Mouse (Mus musculus): ENCODE data around the gene Ifna11.
A peak's percentile ranks its signal among the peaks of the same experiment; 100 is the strongest.
"Not testable (repeated sequence)": the region's sequence is repeated elsewhere in the genome, so short reads cannot be mapped to it uniquely, and the experiment has no call there.

Gene Ifna11

DNA sequence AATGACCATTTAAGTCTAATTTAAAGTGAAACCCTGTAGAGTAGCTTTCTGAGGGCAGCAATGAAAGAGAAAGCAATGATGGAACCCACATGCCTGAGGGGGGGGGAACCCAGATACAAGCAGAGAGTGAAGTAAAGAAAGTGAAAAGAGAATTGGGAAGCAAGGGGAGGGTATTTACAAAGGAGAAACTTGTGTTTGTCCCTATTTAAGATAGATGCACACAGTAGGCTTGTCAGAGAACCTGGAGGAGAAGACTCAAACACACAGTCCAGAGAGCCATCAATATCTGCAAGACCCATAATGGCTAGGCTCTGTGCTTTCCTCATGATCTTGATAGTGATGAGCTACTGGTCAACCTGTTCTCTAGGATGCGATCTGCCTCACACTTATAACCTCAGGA is at the start of gene Ifna11:
TSS of gene Ifna11 (plus strand) at position 301 of the 400 bp plus-strand sequence.
- DNase-seq = no peak

DNA sequence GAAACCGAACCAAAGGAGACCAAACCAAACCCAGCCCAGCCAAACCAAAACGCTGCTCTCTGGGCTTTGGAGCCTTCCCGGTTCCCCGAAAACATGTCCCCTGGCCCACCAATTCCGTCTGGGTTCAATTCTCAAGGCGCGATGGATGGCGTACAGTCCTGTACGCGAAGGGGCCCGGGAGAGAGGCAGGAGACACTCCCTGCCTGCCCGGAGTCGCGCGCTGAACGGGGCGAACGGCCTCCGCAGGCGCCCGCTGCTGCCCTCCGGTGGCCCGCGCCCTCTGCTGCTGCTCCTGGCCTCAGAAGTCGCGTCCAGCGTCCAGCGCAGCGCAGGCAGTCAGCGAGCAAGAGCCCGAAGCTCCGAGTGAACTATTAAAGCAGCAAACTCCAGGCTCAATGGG is 46.2 kb upstream of the Ifna11 start, which contains the start of gene Gm13290:
TSS of gene Gm13290 (plus strand) at position 301 of the 400 bp plus-strand sequence.
- DNase-seq = not testable (repeated sequence)

GRCm38 (mm10) chr4:88776622-88777021 is 43.1 kb upstream of the Ifna11 start, which contains the start of gene Gm13289:
Gm13289 (plus strand) TSS chr4:88776922.
- DNase-seq = not testable (repeated sequence)

DNA sequence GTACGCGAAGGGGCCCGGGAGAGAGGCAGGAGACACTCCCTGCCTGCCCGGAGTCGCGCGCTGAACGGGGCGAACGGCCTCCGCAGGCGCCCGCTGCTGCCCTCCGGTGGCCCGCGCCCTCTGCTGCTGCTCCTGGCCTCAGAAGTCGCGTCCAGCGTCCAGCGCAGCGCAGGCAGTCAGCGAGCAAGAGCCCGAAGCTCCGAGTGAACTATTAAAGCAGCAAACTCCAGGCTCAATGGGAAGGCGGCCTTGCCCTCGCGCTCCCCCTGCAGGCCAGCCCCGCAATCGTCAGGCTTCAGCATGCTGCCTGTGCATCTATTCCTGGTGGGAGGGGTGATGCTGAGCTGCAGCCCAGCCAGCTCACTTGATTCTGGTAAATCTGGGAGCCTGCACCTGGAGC is 40.2 kb upstream of the Ifna11 start, which contains the start of gene Gm13272:
TSS of gene Gm13272 (plus strand) at position 301 of the 400 bp plus-strand sequence.
- not testable (repeated sequence) for DNase-seq

- DNase-seq = not testable (repeated sequence)
Observed at GRCm38 (mm10) chr4:88780320-88780719, 39.4 kb upstream of the Ifna11 start.

GRCm38 (mm10) chr4:88781831-88782230 is 37.9 kb upstream of the Ifna11 start, which contains the start of gene Ifnz:
Ifnz (plus strand) TSS chr4:88782131.
- DNase-seq = not testable (repeated sequence)

DNA sequence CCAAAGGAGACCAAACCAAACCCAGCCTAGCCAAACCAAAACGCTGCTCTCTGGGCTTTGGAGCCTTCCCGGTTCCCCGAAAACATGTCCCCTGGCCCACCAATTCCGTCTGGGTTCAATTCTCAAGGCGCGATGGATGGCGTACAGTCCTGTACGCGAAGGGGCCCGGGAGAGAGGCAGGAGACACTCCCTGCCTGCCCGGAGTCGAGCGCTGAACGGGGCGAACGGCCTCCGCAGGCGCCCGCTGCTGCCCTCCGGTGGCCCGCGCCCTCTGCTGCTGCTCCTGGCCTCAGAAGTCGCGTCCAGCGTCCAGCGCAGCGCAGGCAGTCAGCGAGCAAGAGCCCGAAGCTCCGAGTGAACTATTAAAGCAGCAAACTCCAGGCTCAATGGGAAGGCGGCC is 37.4 kb upstream of the Ifna11 start:
- DNase-seq = peak; percentile 39 to 74

DNA sequence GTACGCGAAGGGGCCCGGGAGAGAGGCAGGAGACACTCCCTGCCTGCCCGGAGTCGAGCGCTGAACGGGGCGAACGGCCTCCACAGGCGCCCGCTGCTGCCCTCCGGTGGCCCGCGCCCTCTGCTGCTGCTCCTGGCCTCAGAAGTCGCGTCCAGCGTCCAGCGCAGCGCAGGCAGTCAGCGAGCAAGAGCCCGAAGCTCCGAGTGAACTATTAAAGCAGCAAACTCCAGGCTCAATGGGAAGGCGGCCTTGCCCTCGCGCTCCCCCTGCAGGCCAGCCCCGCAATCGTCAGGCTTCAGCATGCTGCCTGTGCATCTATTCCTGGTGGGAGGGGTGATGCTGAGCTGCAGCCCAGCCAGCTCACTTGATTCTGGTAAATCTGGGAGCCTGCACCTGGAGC is 34.4 kb upstream of the Ifna11 start, which contains the start of gene Gm13276:
TSS of gene Gm13276 (plus strand) at position 301 of the 400 bp plus-strand sequence.
- not testable (repeated sequence) for DNase-seq

- peak; percentile 82 to 88 for DNase-seq
Observed at GRCm38 (mm10) chr4:88788402-88788801, 31.4 kb upstream of the Ifna11 start, which contains the start of gene Gm13277. Gm13277 (plus strand) TSS chr4:88788632.

GRCm38 (mm10) chr4:88791250-88791649 is 28.5 kb upstream of the Ifna11 start, which contains the start of gene Gm13278:
Gm13278 (plus strand) TSS chr4:88791550.
- not testable (repeated sequence) for DNase-seq

DNA sequence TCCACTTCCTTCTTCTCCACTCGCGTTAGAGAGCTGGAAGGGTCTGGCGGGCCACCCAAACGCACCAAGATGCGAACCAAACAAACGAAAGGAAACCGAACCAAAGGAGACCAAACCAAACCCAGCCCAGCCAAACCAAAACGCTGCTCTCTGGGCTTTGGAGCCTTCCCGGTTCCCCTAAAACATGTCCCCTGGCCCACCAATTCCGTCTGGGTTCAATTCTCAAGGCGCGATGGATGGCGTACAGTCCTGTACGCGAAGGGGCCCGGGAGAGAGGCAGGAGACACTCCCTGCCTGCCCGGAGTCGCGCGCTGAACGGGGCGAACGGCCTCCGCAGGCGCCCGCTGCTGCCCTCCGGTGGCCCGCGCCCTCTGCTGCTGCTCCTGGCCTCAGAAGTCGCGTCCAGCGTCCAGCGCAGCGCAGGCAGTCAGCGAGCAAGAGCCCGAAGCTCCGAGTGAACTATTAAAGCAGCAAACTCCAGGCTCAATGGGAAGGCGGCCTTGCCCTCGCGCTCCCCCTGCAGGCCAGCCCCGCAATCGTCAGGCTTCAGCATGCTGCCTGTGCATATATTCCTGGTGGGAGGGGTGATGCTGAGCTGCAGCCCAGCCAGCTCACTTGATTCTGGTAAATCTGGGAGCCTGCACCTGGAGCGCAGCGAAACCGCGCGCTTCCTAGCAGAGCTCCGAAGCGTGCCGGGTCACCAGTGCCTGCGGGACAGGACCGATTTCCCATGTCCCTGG is 25.7 kb upstream of the Ifna11 start, which contains the start of gene Gm13275:
TSS of gene Gm13275 (plus strand) at position 552 of the 740 bp plus-strand sequence.
- DNase-seq = peak; percentile 77 to 81

- not testable (repeated sequence) for DNase-seq
Observed at GRCm38 (mm10) chr4:88797097-88797496, 22.7 kb upstream of the Ifna11 start, which contains the start of gene Gm13279. Gm13279 (plus strand) TSS chr4:88797397.

GRCm38 (mm10) chr4:88799365-88799764 is 20.4 kb upstream of the Ifna11 start, which contains the start of gene Gm13285:
Gm13285 (plus strand) TSS chr4:88799665.
- not testable (repeated sequence) for DNase-seq

GRCm38 (mm10) chr4:88802954-88803353 is 16.8 kb upstream of the Ifna11 start, which contains the start of gene Gm13287:
Gm13287 (plus strand) TSS chr4:88803254.
- not testable (repeated sequence) for DNase-seq

DNA sequence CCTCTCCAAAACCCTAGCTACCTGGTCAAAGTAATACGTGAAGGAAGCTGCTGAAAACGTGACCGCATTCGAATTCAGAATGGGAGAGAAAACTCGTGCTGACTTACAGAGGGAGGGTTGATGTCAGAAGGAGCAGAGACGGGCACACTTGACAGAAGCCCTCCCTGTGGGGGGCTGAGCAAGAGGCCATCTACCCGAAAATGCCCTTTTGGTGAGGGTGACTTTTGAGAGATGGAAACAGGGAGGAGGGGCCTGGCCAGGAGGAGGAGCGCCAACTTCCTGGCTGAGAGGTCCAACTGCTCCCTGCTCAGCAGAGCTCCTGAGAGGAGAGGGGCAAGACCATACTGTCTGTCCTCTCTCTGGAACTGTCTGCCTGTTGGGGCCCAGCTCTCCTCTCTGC is 14.5 kb upstream of the Ifna11 start, which contains the start of gene Gm13288:
TSS of gene Gm13288 (plus strand) at position 301 of the 400 bp plus-strand sequence.
- not testable (repeated sequence) for DNase-seq

DNA sequence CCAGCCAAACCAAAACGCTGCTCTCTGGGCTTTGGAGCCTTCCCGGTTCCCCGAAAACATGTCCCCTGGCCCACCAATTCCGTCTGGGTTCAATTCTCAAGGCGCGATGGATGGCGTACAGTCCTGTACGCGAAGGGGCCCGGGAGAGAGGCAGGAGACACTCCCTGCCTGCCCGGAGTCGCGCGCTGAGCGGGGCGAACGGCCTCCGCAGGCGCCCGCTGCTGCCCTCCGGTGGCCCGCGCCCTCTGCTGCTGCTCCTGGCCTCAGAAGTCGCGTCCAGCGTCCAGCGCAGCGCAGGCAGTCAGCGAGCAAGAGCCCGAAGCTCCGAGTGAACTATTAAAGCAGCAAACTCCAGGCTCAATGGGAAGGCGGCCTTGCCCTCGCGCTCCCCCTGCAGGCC is 14.0 kb upstream of the Ifna11 start:
- DNase-seq = peak; percentile 55 to 78

DNA sequence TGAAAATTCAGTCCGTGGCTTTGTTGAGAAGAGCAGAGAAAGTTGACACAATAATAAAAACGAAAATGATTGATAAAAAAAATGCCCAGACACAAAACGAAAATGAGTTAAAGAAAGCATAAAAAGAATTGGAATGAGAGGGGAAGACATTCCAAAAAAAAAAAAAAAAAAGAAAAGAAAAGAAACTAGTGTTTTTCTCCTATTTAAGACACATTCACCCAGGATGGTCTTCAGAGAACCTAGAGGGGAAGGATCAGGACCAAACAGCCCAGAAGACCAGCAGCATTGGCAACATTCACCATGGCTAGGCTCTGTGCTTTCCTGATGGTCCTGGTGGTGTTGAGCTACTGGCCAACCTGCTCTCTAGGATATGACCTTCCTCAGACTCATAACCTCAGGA is 3.8 kb upstream of the Ifna11 start, which contains the start of gene Ifna7:
TSS of gene Ifna7 (plus strand) at position 301 of the 400 bp plus-strand sequence.
- no peak for DNase-seq

DNA sequence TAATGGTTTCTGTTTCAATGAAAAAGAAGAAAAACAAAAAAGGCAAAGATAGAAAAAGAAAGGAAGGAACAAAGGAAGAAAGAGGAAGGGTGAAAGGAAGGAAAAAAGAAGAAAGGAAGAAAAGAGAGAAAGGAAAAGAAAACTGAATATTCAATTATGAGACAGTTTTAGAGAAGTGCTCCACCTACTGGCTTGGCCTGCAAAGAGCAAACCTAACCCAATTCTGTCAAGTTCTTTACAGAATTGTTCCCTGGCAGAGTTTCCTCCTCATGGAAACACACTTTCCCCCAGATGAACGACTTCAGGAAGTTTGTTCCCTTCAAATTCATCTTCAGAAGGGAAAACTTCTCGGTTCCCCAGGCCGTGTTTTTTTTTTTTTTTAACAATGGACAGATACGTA is 3.2 kb downstream of the Ifna11 start:
- no peak for DNase-seq

- DNase-seq = not testable (repeated sequence)
Observed at GRCm38 (mm10) chr4:88827116-88827515, 7.4 kb downstream of the Ifna11 start, which contains the start of gene Ifna6. Ifna6 (plus strand) TSS chr4:88827416.

GRCm38 (mm10) chr4:88830523-88830922 is 10.8 kb downstream of the Ifna11 start:
- peak in 1 of 2 experiments; percentile 14 for DNase-seq

- DNase-seq = not testable (repeated sequence)
Observed at GRCm38 (mm10) chr4:88835225-88835624, 15.5 kb downstream of the Ifna11 start, which contains the start of gene Ifna5. Ifna5 (plus strand) TSS chr4:88835525.

GRCm38 (mm10) chr4:88838828-88839227 is 19.1 kb downstream of the Ifna11 start:
- DNase-seq = no peak

- DNase-seq = no peak
Observed at GRCm38 (mm10) chr4:88840058-88840457, 20.3 kb downstream of the Ifna11 start.
